Mouse (Mus musculus) T-cell, adult 2 months (primary cell): ENCODE measurements around the gene 1700020A23Rik.
"Not testable (repeated sequence)": the region's sequence is repeated elsewhere in the genome, so short reads cannot be mapped to it uniquely, and the experiment has no call there.

Source experiments
- DNase-seq: peaks from one replicate; pipeline ENCODE4 v3.0.0; 2022; ENCODE audit warnings: low spot score

The 1700020A23Rik gene

GRCm38 (mm10) chr2:130404939-130405338, at the start of gene 1700020A23Rik, which contains the start of gene Gm28372:
Gene 1700020A23Rik, plus strand, starts transcription at chr2:130405259.
Gene Gm28372, plus strand, starts transcription at chr2:130405239.
- no peak for DNase-seq

- DNase-seq: no peak
These were observed 47.5 kb upstream of the 1700020A23Rik start for GRCm38 (mm10) chr2:130357551-130357950.

- no peak for DNase-seq
These were observed 46.2 kb upstream of the 1700020A23Rik start for GRCm38 (mm10) chr2:130358852-130359251.

GRCm38 (mm10) chr2:130362511-130363026, 42.5 kb upstream of the 1700020A23Rik start:
- no peak for DNase-seq

GRCm38 (mm10) chr2:130365211-130366094, 39.6 kb upstream of the 1700020A23Rik start:
- DNase-seq: no peak

- no peak for DNase-seq
These were observed 37.7 kb upstream of the 1700020A23Rik start for GRCm38 (mm10) chr2:130367386-130367785.

GRCm38 (mm10) chr2:130373026-130373425, 32.0 kb upstream of the 1700020A23Rik start:
- DNase-seq: not testable (repeated sequence)

- no peak for DNase-seq
These were observed 30.1 kb upstream of the 1700020A23Rik start for GRCm38 (mm10) chr2:130374951-130375350.

GRCm38 (mm10) chr2:130383205-130383604, 21.9 kb upstream of the 1700020A23Rik start:
- DNase-seq: no peak

GRCm38 (mm10) chr2:130383895-130384294, 21.2 kb upstream of the 1700020A23Rik start:
- no peak for DNase-seq

- DNase-seq: no peak
These were observed 18.8 kb upstream of the 1700020A23Rik start for GRCm38 (mm10) chr2:130386212-130386611.

GRCm38 (mm10) chr2:130388796-130389195, 16.3 kb upstream of the 1700020A23Rik start:
- DNase-seq: no peak

- no peak for DNase-seq
These were observed 13.9 kb upstream of the 1700020A23Rik start for GRCm38 (mm10) chr2:130390993-130391625.

- no peak for DNase-seq
These were observed 12.2 kb upstream of the 1700020A23Rik start for GRCm38 (mm10) chr2:130392836-130393235.

- no peak for DNase-seq
These were observed 9.4 kb upstream of the 1700020A23Rik start for GRCm38 (mm10) chr2:130395696-130396095.

- DNase-seq: no peak
These were observed 7.7 kb upstream of the 1700020A23Rik start, which contains the start of gene Cpxm1 for GRCm38 (mm10) chr2:130397186-130397985. Gene Cpxm1, minus strand, starts transcription at chr2:130397574.

GRCm38 (mm10) chr2:130398091-130398490, 7.0 kb upstream of the 1700020A23Rik start:
- no peak for DNase-seq

GRCm38 (mm10) chr2:130400046-130400445, 5.0 kb upstream of the 1700020A23Rik start:
- DNase-seq: no peak

- no peak for DNase-seq
These were observed 3.2 kb upstream of the 1700020A23Rik start for GRCm38 (mm10) chr2:130401891-130402290.

- DNase-seq: no peak
These were observed 1.1 kb downstream of the 1700020A23Rik start, which contains the start of gene Tmem239 for GRCm38 (mm10) chr2:130406178-130406577. Gene Tmem239, plus strand, starts transcription at chr2:130406478.

GRCm38 (mm10) chr2:130408194-130408593, 3.1 kb downstream of the 1700020A23Rik start:
- DNase-seq: no peak
